Mouse (Mus musculus) brain, adult 2 months (tissue): ENCODE results near the gene Rhbdf2.
A peak's percentile ranks its signal among the peaks of the same experiment; 100 is the strongest.
"Not testable (repeated sequence)": the region's sequence is repeated elsewhere in the genome, so short reads cannot be mapped to it uniquely, and the experiment has no call there.

Source experiments
- DNase-seq: peaks from one replicate; pipeline ENCODE4 v3.0.0; 2011; ENCODE audit warnings: low read depth, low spot score

Gene Rhbdf2

DNA sequence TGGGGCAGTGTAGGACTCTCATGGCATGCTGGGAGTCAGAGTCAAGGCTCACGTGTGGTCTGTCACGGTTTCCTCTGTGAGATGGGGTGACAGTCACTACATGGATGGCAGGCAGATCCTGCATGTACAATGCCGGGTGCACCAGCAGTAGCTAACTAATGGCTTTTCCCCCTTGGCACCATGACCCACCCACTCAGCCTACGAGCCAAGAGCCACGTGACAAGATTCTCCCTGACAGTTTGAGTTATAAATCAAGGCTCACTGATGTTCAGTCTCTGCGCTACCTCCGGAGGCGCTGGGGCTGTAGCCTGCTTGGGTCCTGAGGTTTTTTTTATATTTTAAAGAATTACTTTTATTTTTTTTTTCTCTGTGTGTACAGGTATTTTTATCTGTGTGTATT lies 7.3 kb downstream of the Rhbdf2 start:
- no peak for DNase-seq

DNA sequence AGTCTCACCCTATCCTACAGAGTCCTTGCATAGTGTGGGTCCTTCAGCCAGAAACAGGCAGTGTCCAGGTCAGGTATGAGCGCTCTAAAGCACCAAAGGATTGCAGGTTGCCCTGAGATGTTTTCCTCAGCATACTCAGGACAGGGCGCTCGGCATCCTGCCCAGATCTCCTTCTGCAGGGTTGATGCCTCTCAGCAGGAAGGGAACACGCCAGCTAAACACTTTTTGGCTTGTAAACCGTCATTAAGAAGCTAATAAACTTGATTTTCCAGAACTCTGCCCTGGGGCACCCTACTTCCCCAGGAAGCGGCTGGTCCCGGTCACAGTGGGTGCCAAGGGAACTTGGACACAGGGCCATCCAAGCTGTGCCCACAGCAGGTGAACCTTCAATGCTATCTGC lies 7.7 kb downstream of the Rhbdf2 start:
- DNase-seq, result peak; percentile 65

DNA sequence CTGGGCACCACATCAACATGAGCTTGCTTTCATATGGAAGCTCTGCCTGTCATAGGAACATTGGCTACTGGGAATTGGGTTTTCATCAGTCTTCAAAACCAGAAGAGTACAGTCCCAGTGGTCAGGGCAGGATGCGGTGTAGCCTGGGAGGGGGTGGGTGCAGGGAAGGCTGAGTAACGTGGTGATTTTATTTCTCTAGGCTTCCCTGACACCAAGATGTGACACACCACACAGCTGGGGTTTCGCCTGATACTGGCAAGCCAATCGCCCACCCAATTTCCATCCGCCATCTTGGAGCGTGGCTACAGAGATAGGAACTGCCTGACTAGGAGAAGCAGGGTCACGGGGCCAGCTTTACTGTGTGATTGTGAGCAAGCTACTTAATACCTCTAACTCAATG lies 8.2 kb downstream of the Rhbdf2 start:
- no peak for DNase-seq

DNA sequence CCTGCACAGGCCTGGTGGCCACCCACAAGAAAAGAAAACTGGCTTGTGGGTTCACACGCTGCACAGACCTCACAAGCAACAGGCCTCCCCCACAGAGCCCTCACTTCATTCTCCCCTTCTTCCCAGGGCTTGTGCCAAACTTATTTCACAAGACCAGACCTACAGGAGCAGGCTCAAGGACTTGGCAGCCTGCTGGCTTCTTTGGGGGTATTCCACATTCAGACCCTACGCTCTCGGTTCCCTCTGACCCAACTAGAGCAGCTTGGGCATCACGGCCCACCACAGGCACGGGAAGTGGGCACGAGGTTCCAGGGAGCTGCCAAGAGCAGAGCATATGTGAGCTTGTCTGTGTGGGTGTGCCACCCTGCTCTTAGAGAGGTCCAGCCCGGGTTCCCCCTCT lies 9.2 kb downstream of the Rhbdf2 start:
- peak; percentile 29 for DNase-seq

DNA sequence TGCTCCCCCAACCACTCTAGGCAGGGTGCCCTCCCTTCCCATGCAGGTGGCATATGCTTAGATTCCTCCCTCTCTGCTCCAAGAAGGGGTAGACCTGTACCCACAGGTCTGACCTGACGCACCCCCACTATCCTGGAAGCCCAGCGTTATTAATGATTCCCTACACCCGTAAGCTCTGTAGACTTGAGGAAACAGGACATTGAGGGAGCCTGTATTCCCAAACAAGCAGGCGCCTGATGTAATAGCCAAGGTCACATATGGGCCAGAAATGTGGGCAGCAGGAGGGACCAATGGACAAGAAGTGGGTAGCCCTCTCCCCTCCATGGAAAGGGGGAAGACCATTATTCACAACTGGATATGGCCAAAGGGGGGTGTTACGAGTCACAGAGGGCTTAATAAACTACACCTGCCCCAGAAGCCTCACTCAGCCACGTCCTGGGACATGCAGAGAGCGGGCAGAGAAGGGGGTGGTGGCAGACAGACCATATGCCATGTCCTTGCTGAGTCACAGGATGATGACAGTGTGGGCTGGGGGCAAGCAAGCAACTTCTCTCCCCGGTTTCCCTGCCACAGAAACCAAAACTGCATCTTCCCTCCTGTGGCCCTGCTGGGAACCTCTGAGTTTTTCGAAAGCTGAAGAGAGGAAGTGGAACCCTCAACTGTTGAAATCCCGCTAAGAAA lies 10.2 kb downstream of the Rhbdf2 start:
- no peak for DNase-seq

DNA sequence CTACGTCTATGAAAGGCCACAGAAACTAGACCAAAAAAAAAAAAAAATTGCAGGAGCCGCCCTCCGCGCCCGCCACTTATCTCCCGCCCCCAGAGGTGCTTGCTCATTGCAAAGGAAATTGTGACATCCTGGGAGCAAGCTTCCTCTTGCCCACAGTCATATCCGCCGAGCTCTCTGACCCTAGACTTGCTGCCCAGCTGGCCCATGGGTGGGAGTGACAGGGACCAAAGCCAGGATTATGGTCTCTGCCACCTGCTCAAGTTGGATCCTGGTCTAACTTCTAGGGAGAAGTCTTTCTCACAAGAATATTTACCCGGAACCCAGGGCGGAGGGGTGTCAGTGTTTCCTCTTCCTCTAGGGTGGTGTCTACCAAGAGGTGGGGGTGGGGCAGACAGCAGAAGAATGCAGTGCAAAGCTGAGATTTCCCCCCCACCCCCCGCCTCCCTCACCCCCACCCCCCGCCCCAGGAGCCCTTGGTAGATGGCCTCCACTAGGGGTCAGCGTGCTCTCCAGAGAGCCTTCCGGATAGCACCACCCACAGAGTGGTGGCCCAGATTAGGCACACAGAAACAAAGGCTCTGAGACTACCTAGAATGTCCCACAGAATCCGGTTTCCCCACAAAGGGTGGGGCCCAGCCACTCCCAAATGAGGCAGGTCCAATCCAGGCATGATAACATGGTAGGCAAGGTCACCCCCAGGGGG lies 10.9 kb downstream of the Rhbdf2 start:
- DNase-seq, result peak; percentile 53

DNA sequence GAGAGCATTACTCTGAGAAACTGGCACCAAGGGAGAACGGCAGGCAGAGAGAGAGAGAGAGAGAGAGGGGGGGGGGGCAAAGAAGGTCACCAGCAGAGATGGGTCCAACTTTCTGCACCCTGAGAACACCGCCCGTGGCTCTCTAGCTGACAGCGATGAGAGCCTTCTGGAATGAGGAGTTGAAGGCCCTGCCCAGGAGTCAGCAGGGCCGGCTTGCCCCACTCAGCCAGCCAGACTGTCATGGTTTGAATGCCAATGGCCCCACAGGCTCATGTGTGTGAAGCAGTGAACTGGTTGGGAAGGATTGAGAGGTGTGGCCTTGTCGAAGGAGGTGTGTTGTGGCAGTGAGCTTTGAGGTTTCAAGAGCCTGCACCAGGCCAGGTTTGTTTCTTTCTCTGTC lies 13.6 kb downstream of the Rhbdf2 start:
- DNase-seq, result no peak

DNA sequence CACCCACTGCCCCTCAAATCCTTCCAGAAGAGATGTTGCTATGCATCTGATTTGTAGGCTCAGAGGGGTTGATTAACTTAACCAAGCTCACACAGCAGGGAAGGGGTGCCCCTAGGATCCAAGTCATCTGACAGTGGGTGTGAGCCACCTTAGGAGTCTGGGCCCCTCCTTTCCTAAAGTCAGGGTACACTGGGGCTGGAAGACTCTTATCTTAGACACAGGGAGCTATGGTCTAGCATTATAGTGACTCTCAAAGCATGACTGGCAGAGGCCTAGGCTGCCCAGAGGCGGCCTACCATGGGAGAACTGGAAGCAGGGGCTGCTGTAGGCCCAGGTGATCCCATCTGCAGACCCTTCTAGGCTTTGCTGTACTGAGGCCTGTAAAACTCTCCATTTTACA lies 14.3 kb downstream of the Rhbdf2 start:
- DNase-seq, result no peak

DNA sequence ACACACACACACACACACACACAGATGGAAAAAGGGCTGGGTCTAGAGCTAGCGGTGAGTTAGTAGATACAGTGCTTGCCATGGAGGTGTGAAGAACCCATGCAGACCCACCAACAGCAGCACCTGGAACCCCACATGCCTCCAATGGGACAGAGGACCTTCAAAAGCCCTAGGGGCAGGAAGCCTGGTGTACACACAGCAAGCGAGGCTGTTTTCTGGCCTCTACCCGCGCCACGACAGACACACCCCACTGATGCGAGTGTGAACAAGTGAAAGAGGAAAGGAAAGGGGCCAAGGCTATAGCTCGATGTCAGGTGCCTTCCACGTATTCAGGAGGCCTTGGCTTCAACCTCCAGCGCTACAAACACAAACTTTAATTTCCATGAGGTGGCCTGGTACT lies 14.9 kb downstream of the Rhbdf2 start:
- DNase-seq, result no peak

DNA sequence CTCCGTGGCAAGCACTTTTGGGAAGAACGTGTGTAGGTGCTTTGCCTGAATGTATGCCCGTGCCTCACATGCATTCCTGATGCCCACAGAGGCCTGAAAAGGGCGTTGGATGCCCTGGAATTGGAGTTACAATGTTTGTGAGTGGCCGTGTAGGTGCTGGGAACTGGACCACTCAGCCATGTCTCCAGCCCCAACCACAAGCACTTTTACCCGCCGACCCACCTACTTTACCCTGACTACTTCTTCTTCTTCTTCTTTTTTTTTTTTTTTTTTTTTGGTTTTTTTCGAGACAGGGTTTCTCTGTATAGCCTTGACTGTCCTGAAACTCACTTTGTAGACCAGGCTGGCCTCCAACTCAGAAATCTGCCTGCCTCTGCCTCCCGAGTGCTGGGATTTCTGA lies 15.7 kb downstream of the Rhbdf2 start:
- DNase-seq, result not testable (repeated sequence)

DNA sequence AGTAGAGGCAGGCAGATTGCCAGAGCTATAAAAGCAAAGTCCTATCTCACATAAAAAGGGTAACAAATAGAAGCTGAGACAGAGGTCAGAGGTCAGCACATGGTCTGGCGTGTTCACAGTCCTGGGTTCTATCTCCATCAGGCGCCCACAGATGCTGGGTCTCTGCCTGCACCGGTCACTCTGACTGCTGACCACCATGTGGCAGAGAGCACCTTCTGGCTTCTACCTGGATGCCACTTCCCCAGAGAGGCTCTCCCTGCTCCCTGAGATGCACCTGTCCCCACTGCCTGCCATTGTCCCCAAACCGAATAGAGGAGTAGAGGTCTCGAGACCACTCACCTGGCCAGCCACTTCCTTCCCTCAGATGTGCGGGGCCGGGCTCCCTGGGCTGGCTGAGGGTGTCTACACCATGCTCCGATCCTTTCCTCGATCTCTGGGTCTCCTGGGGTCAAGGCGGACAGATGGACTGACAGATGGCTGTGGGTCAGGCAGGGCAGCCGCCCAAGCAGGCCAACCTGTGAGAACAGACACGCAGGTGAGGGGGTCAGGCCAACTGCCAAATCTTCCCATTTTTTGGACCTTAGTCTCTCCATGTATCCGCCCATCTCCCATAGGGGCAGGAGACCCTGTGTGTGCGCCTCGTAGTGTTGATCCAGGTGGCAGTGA lies 16.7 kb downstream of the Rhbdf2 start:
- DNase-seq, result peak; percentile 93

DNA sequence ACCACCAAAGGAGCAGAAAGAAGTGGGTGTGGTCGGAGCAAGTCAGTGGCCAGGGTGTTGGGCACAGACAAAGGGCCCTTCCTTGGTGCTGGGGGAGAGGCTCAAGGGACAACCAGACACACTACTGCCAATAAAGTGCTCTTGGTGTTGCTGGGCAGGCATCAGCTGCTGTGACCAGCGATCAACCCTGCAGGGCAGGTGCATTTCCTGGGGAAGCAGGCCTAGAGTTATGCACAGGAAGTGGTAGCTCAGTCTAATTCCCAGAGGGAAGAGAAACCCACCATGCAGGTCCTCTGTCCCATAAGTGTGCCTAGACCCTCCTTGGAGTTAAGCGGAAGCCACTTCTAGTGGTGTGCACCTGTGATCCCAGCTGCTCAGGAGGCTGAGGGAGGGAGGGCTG lies 19.1 kb downstream of the Rhbdf2 start:
- no peak for DNase-seq

DNA sequence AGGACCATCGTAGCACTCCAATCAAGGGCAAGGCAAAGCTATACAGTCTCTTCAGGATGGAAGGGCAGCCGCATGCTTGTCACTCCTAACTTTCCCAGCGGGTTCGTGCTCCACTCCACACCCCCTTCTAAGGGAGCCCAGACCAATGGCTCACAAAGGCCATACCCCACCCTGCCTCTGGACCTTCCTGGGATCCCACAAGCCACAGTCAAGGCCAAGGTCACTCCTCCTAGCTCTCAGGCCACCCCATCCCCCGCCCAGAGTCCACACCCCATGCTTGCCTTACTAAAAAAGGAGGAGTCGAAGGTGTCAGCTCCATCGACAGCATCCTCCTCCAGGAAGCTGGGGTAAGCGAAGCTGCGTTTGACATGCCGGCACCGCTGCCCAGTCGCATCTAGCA lies 22.7 kb downstream of the Rhbdf2 start:
- DNase-seq, result no peak

DNA sequence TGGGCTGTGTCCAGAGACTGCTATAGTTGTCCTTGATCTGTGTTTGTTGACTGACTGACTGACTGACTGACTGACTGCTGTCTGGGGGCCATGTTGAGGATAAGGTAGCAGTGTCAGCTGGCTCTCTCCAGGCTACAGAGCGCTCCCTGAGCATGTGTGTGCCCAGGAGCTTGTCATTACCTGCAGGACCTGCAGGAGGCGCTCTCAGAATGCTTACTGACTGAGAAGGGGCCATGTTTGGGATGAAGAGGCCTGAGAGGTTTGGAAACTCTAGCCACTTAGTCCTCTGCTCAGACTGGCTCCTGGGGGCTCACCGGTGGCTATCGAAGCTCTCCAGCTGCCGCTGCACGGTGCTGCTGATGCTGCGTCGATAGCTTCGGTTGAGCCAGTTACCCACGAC lies 23.5 kb downstream of the Rhbdf2 start:
- DNase-seq, result no peak

DNA sequence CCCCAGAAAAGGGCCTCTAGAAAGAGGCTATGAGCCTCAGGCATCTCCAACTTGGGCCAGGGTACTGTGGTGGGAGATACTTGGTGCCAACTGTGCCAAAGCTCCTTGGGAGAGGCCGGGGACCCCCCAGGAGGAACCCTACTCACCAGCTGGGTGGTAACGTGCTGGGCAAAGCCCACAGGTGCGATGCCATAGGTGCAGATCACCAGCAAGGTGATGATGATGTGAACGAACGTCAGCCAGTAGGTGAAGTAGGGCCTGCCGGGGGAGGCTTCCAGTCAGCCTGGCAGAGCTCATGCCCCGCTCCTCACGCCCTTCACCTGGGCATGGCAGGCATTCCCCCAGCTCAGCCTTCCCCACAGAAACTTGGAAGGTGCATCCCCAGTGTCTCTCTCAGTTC lies 24.8 kb downstream of the Rhbdf2 start:
- no peak for DNase-seq

DNA sequence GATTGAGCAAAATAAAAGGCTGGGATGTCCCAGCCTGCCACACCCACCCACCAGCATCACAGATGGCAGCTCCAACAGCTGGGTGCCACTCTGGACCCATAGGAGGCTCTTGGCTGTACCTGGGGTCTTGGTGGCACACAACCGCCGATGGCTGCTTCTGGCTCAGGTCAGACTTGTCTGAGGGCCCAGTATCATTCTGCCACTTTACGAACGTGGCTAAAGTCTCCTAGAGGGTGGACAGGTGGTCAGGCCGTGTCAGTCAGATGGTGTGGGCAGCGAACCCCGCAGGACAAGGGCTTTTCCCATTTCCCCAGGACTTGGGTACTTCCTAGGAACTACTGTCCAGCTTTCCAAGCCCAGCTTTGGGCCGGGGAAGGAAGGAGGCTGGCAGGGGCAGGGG lies 25.7 kb downstream of the Rhbdf2 start:
- peak; percentile 38 for DNase-seq

DNA sequence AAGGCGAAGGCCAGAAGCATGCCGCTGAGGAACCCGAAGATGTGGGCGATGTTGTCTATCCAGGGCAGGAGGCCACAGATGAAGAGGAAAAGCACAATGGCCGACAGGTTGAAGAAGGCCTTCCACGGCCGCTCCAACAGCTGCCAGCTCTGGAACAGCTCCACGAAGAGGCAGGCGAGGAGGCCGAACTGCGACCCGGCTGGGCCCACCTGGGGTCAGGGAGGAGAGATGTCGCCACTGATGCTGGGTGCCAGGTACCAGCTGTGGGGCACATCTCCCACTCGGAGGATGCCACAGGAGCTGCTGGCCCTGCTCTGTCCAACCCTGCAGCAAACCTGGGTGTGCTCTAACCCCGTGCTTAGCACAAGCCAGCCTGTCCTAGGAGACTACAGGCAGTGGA lies 27.6 kb downstream of the Rhbdf2 start:
- no peak for DNase-seq

DNA sequence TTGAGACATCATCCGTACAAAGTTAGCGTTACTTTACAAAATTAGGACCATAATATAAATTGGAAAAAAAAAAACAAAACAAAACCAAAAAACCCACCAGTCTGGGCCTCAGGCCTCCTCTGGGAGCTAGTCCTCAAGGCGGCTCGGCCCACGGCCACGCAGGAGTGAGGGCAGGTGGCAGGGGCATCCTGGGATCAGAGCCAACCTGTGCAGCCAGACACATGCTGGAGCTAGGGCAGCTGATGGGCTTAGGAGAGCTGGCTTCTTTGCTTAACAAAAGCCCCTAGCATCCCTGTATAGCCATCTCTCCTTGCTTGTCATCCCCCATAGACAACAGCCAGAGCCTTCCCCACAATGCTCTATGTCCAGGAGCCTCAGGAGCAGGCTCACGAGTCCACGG lies 28.6 kb downstream of the Rhbdf2 start:
- DNase-seq, result no peak

DNA sequence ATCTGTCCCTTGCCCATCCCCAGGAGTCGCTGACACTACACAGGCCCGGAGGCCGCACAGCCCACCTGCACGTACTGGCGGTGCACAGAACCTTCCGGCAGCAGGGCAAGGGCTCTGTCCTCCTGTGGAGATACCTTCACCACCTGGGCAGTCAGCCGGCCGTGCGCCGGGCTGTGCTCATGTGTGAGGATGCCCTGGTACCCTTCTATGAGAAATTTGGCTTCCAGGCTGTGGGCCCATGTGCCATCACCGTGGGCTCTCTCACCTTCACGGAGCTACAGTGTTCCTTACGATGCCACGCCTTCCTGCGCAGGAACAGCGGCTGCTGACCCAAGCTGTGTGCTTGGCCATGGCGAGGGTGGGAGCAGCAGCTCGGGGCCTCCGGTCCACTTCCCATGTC lies 30.1 kb downstream of the Rhbdf2 start:
- no peak for DNase-seq

DNA sequence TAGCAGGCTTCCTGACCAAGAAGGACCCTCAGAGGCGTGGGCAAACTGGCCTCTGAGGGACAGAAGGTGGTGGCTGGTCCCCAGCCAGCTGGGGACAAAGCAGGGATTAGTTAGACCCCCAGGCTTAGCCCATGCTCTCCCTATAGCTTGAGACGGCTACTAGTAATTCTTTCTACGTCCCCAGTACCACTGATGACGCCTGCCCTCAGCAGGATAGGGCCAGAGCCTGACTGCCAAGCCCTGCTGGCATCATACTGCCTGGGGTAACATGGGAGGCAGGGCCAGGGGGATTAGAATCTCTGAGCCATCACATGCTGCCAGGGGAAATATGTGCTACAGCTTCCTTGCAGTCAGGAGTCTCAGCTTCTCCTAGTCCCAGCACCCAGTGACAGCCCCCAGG lies 33.5 kb downstream of the Rhbdf2 start:
- no peak for DNase-seq

DNA sequence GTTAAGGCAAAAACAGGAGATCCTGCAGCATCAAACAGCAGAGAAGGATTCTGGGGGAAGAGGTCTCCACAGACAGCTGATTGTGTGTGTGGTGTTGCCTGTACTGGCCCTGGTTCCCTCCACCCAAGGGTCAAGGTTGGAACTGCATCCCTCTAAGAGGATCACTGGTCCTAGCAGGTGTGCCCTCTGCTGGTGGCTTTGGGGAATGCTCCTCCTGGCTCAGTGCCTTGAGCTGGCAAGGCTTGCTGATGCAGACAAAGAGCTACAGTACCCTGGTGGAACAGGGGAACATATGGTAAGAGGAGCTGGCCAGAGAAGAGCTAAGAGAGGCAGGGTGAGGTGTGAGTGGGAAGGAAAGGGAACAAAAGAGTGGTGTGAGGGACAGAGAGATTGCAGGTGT lies 34.4 kb downstream of the Rhbdf2 start:
- peak; percentile 99 for DNase-seq

DNA sequence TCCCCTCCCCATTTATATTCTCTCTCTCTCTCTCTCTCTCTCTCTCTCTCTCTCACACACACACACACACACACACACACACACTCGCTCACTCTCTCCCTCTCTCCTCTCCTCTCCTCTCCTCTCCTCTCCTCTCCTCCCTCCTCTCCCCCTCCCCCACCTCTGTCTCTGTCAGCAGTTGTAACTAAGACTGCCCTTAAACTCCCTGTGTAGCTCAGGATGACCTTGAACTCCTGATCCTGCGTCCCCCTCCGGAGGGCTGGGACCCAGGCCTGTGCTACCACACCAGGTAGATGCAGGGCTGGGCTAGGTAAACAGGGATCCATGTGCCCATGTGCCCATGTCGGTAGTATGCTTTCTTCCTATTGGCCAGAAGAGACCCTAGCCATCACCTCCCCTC lies 35.2 kb downstream of the Rhbdf2 start:
- no peak for DNase-seq

DNA sequence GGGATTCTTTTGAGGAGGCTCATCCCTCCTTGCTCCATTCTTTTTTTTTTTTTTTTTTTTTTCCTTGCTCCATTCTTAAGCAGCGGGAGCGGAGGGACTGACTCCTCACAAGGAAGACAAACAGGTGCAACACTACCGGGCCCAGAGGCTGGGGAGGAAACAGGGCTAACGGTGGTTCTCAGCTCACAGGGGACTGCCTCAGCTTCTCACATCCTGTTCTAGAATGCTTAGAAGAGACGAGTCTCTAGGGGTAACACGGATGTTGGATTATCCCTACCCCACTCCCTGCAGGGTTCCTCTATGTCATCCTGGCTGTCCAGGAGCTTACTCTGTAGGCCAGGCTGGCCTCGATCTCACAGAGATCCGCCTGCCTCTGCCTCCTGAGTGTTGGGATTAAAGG lies 37.2 kb downstream of the Rhbdf2 start:
- no peak for DNase-seq
